Mouse (Mus musculus) lung, postnatal 0 days (tissue): ENCODE measurements around the gene Nox3.

Source experiments
- CTCF ChIP-seq: IDR thresholded peaks from 2 replicates; pipeline ENCODE4 v1.5.1; 2016; ENCODE audit warnings: antibody characterized with exemption, mild to moderate bottlenecking
- EP300 ChIP-seq: IDR thresholded peaks from 2 replicates; pipeline ENCODE4 v1.6.1; 2016; ENCODE audit warnings: antibody characterized with exemption, mild to moderate bottlenecking, control low read depth

- TF ChIP-seq CTCF (no peak), EP300 (no peak)
These were observed 97.7 kb downstream of the Nox3 start for GRCm38 (mm10) chr17:3598393-3598792.
